Mouse (Mus musculus): ENCODE measurements at regions not wholly inside any gene's neighbourhood (a gene's known extent, or its start where the extent isn't known, plus 50 kb on each side); places are given as distances from the start of the nearest gene placed in this dataset.

DNA sequence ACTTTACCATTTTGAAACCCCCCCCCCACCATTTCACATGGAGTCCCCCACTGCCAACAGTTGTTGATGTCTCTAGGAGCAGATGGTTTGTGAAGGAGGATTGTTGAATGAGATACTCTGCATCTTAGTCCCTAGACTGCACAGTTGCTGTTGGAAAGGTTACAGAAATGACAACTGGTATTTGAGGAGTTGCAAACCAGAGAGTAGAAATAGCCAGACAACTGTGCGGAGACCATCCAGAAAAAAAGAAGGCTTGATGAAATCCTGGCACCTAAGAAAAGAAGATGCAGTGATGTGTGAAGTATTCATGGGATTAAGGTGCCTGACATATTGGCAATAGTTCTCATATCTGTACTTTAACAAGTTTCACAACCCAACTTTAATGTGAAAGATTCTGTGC, 1069.2 kb upstream of the Slc39a10 start:
- DNase-seq (ENCODE audit: low read depth, low spot score), result no peak

DNA sequence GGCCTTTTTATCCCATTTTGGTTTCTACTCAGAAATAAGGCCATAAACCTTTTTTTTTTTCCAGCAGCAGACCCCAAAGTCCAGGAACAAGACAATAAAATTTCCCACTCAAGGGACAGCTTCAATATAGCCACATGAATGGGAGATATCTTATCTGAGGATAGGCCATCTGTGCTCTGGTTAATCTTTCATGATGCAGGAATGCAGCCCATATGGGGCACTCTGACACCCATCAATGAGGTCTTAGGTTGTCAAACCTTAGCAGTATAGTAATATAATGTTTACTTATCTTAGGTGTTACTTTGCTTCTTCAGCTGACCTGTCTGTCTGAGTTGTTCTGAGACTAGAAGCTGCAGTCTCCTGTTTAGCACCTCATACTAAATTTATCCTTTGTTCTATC, 1048.0 kb upstream of the Slc39a10 start:
- no peak for DNase-seq (ENCODE audit: low read depth, low spot score)

- peak; percentile 70 for DNase-seq (ENCODE audit: low read depth, low spot score)
Observed at GRCm38 (mm10) chr1:47914126-47914525, 1021.5 kb upstream of the Slc39a10 start.
